Mouse (Mus musculus): ENCODE results near the gene Galp. TPM values are rescaled to one million over a fixed set of nuclear protein-coding genes. Genes with fewer than 3 reads are reported as not detected.
A peak's percentile ranks its signal among the peaks of the same experiment; 100 is the strongest.

Galp gene
- polyA plus RNA-seq, 1 experiment, result not detected

DNA sequence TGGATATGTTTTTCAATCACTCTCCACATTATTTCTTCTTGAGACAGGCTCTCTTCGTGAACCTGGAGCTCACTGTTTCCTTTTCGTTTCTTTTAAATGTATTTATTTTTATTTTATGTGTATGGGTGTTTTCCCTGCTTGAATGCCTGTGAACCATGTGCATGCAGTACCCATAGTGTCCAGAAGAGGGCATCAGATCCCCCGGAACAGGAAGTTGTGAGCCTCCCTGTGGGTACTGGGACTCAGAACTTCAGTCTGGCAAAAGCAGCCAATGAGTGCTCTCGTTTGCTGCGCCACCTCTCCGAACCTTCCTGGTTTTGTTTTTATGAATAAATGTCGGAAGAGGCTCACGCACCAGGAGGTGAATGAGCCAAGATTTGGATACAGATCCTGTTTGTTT, 68.8 kb downstream of the Galp start:
- no peak for DNase-seq
- WGBS, result 61% methylated on average over 8 of the region's 8 CpGs
- no peak overlapping the region for H3K4me3 ChIP-seq (replicated peaks; ENCODE audit: extremely low read depth, low read depth, low read length)
- no peaks in the 10 kb centered on the region for H3K4me1 ChIP-seq (ENCODE audit: control insufficient read depth, insufficient read depth, low read length)
- no peak for TF ChIP-seq POLR2A (IDR thresholded peaks at IDR 0.05; ENCODE audit: borderline replicate concordance, extremely low read depth, low read depth, low read length)
- peak; percentile 49 for TF ChIP-seq CTCF (IDR thresholded peaks at IDR 0.05; ENCODE audit: insufficient read depth, low read length)

Other genes starting within 250 kb of the Galp start
- gene Vmn1r65, start 186.1 kb upstream of the Galp start, polyA plus RNA-seq (2012; rRNA removed), result not detected in 2 replicates
- gene Nlrp4c, start 151.9 kb upstream of the Galp start, polyA plus RNA-seq (2012; rRNA removed), result not detected in 2 replicates
- gene Zfp787, start 41.1 kb upstream of the Galp start, polyA plus RNA-seq (2012; rRNA removed), result 38.4 and 44.0 TPM in 2 replicates
- 35.2 and 36.7 TPM in 2 replicates for gene Zfp444, start 24.9 kb upstream of the Galp start, polyA plus RNA-seq (2012; rRNA removed)
- gene Zscan5b, start 25.2 kb downstream of the Galp start, polyA plus RNA-seq (2012; rRNA removed), result not detected in 2 replicates
- not detected in 2 replicates for gene Epp13, start 55.6 kb downstream of the Galp start, polyA plus RNA-seq (2012; rRNA removed)
- 0.45 and 1.1 TPM in 2 replicates for gene Zfp667, start 89.5 kb downstream of the Galp start, polyA plus RNA-seq (2012; rRNA removed)
- gene Zfp583, start 134.2 kb downstream of the Galp start, polyA plus RNA-seq (2012; rRNA removed), result 0.42 and 0.76 TPM in 2 replicates
- gene Gm3854, start 146.7 kb downstream of the Galp start, polyA plus RNA-seq (2012; rRNA removed), result 0.07 and 0.21 TPM in 2 replicates
- gene Zfp78, start 166.2 kb downstream of the Galp start, polyA plus RNA-seq (2012; rRNA removed), result 0.35 and 0.59 TPM in 2 replicates
- 2.0 and 3.9 TPM in 2 replicates for gene Zfp28, start 186.2 kb downstream of the Galp start, polyA plus RNA-seq (2012; rRNA removed)
- not detected in 2 replicates for gene Smim17, start 201.6 kb downstream of the Galp start, polyA plus RNA-seq (2012; rRNA removed)
- 0.03 TPM in 1 of 2 replicates, not detected in the other for gene Gm20715, start 213.2 kb downstream of the Galp start, polyA plus RNA-seq (2012; rRNA removed)
- not detected in 2 replicates for gene Olfr1344, start 241.6 kb downstream of the Galp start, polyA plus RNA-seq (2012; rRNA removed)